Mouse (Mus musculus) thymus, postnatal 14 days (tissue): ENCODE results near the gene Lipt2.

Experiments used
- DNase-seq: peaks from one replicate; pipeline ENCODE4 v3.0.0; 2021

Lipt2 gene

DNA sequence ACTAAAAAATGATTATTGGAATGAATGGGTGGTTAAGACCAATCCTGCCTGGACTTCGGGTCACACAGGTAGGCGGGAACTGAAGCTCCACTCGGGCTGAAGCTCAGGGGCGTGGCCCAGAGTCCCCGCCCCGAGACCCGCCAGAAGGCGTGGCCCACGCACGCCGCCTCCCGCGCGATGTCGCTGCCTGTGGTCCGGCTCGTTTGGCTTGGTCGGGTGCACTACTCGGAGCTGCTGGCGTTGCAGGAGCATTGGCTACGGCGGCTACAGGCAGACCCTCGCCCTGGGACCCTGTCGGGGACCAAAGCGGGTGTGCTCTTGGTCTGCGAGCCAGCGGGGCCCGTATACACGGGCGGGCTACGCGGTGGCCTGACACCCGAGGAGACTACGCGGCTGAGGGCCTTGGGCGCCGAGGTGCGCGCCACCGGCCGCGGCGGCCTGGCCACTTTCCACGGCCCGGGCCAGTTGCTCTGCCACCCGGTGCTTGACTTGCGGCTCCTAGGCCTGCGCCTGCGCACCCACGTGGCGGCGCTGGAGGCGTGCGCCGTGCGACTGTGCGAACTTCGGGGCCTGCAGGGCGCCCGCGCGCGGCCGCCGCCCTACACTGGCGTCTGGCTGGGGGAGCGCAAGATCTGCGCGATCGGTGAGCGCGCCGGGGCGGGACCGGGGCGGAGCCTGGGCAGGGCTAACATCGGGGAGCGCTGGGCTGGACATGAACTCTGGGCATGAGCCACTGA lies at the start of gene Lipt2:
TSS of gene Lipt2 (plus strand) at position 173 of the 737 bp plus-strand sequence.
- peak; percentile 88 for DNase-seq

DNA sequence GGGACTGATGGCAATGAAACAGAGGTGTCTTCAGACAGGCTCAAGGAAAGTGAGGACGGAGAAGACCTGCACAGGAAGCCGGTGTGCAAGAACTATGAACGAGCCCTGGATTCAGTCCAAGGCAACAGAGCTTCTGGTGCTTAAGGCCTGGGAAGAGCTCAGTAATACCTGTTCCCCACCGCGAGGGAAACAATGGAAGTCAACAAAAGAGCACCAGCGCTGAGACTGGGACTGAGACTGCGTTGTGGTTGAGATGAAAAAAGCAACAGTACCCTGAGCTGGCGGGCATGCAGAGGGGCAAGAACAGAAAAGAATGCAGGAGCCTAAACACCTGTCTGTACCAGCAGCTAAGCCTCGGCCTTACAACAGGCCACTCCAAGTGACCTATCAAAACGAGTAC lies 47.6 kb upstream of the Lipt2 start:
- DNase-seq, result no peak

DNA sequence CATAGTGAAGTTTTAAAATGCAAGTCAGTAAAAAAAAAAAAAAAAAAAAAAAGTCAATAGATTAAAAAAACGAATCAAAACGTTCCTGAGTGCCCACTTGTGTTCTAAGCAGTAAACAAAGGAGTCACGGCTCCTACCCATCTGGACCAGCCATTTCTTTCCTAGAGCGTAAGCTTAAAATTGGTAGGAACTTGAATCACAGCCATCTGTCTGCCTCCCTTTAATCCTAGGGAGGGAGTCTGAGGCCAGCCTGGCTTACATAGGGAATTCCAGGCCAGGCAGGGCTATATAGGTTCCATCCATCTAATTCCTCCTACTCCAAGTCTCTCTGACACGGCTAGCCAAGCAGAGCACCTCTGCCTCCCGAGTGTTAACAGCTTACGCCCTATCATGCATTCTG lies 45.3 kb upstream of the Lipt2 start:
- DNase-seq, result no peak

DNA sequence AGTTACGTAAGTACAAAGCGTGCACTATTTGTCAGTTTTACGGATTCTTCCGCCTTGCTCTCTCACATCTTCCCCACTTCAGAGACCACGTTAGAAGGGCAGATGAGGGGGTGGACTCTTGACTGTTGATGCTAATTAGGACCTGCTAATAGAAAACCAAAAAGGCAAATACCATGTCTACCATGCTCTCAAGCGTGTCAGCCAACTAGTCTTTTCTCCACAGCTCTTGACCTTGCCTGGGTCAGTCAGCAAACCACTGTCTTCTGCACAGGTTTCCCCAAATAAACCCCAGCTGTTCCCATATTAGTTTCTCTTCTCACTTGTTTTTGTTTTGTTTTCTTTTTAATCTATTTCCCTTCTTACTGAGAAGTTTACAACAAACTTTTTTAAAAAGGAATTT lies 44.8 kb upstream of the Lipt2 start:
- no peak for DNase-seq

DNA sequence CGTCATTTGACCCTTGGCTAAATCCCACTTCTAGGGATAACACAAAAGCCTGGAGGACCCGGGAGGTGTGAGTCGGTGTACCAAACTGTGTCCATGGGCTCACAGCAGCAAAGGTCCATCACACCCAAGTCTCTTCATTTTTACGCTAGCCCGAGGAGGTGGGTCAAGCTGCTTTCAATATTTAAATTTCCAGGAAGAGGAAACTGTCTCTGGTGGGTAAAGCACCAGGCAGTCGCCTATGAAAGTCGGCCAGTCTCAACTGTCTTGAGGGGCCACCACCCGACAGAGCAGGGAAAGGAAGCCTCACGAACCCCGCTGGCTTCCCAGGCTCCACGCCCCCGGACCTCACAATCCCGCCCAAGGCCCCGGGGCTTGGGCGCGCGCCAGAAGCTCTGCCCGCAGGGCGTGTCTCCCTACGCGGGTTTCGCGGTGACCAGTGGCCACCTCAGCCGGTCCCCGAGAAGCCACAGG lies 38.3 kb upstream of the Lipt2 start:
- DNase-seq, result no peak

DNA sequence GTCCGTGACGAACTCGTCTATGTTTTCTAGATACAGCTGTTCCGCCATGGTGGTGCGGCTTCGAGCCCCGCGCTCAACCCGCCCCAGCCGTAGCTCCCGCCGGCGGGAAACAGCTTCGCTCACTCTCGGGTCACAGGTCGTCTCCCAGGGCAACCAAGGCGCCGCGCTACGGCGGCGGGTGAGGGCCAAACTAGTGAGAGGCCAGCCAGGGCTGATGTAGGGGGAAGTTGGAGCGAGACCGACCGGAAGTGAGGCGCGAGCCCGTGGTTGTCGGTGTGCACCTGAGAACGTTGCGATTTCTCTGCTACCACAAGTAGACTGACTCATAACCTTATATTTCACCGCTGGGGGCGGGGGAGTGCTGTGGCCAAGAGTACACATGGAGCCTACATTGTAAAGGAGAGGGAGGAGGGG lies 37.7 kb upstream of the Lipt2 start, which contains the start of gene Pold3:
TSS of gene Pold3 (minus strand) at position 190 of the 414 bp plus-strand sequence.
- peak; percentile 99 for DNase-seq

DNA sequence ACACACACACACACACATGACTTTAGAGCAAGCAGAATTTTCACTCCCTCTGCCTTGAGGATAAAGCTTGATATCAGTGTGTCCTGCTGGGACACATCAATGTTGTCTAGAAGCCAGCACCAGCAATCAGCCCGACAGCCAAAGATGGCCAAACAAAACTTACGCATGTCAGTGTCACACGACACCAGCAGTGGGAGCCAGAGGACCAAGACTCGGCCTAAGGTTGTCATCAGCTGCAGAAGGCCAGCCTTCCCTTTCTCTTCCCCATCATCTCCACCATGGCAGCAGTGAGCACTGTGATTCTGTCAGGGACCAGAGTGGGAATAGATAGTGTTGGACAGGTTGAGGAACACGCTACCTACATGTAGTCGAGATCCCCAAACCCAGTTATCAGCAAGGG lies 35.6 kb upstream of the Lipt2 start:
- DNase-seq, result peak; percentile 27

DNA sequence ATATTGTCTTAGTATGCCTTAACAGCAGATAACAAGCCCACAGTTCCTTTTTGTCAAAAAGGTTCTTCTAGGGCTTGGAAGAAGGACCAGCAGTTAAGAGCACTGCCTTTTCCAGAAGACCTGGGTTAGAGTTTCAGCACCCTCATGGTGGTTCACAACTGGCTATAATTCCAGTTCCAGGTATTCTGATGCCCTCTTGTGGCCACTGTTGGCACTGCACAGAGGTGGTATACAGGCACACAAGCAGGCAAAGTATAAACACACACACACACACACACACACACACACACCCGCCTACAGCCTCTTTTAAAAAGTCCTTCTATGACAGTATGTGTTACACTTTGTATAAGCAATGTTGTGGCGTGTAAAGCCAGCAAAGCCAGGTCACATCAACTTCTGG lies 34.9 kb upstream of the Lipt2 start:
- peak; percentile 62 for DNase-seq

DNA sequence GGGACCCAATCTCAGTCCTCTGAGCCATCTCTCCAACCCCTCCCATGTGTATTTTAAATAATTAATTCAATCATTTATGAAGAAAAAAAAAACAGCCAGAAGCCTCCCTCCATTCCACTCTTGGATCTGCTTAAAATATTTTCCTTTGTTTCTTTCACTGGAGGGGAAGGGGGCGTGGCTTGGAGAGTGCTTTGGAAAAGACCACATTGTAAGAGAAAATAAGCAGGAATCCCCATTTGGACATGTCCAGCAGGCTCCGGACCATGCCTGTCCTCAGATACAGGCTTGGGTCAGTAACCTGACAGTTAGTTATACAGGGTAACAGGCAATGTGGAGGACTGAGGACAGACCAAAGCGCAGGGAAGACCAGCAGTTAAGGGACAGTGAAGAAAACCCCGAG lies 33.9 kb upstream of the Lipt2 start:
- DNase-seq, result no peak

DNA sequence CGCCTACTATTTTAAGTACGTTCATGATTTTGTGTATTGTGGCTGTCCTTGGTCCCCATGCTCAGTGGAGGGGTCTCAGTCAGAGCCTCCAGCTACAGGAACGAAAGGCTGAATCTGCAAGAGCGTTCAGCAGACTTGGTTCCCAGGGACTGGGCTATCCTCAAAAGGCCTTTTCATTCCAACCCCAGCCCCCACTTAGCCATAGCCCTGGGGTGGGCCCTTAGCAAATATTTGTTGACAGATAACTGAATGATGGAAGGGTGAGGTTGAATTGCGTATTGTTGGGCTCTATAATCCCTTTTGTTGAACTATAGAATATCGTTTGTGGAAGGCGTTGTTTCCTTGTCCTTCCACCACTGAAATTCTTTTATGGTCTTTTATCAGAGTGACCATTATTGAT lies 32.6 kb upstream of the Lipt2 start:
- DNase-seq, result no peak

DNA sequence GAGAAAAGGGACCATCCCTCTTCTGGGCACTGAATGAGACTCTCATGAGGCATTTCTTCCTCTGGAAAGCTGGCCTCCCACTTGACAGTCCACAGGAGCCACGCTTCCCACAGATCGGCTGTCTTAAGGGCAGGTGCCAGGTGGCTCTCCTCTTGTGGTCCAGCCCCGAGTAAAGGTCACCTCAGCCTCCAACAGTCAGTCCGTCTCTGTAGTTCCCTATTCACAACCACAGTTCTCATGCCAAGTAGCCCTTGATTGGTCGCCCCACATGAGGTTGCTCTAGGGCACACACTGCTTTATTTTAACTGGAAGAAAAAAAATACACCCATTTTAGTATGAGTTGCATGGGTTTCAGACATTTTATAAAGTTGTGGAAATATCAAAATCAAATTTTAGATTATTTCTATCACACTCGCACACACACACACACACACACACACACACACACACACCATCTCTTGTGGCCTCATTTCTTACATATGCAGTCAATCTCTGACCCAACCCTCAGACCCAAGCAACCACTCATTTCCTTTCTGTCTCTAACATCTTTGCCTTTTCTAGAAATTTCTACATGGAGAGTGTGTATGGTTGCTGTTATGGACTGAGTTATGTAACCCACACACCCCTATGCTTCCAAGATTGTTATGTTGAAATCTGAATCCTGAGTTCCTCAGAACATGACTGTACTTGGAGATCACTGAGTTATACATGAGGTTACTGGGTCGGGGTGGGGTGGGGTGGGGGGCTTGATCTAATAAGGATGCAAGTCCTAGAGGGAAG lies 30.6 kb upstream of the Lipt2 start:
- no peak for DNase-seq

DNA sequence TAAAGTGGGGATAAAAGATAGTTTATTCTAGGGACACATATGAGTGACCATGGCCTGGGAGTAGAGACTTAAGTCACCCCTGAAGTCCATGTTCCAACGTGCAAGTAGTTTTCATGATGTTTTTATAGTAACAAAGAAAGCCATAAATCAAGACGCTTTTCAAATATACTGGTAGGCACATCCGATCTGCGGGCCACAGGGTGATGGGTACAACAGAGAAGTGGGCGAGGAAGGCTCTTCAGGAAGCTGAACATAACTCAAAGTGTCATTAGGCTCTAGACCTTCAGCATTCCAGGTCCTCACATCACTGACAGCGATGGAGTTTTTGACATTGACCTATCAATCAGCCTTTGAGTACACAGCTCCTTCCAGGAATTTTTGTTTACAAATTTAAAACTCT lies 28.5 kb upstream of the Lipt2 start:
- DNase-seq, result no peak

DNA sequence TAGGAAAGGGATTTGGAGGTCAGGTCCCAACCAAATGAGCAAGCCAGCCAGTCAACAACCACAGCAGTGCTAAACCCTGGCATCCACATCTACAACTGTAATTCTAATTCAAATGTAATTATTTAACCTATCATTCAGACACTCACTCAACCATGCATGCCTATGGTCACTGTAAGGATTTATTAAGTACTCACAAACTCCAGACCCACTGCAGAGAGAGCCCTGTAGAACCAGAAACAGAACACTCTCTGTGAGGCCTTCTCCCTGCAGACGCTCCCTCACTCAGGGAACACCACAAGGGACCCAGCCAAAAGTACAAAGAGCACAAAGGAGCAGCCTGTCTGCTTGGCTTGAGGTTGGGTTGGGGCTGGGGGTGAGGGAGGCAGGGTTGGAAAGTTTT lies 26.7 kb upstream of the Lipt2 start:
- DNase-seq, result no peak

DNA sequence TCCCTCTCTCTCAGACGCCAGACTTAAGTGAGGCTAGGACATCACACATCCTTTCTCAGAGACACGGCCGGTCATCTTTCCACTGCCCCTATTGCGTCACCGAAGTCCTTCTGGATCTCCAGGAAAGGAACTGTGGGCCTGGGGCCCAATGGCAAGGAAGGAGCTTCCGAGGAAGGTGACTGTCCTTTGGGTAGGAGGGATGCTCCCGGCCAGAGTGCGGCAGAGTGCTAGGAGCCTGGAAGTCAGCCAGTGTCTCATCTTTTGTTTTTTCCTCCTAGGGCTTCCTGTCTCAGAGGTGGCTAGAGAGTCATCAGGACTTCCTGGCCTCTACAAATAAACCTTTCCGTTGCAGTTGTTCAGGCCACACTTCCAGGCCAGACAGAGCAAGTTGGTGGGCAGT lies 22.0 kb upstream of the Lipt2 start:
- no peak for DNase-seq

DNA sequence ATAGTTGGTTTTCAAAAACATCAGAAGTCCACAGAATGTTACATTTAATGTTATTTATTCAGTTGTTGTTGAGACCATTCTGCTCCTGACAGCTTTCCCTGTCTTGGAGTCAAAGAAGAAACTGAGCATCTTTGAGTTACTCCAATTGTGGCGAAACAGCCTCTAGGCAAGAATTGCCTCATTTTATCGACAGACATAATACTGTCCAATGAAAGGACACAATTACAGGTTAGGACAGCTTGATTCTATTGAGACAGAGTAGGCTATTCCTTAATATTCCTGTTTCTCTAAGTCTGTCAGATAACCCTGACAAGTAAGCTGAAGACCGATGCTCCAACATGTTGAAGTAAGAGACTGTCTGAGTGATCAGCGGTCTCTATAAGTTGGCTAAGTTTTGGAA lies 21.0 kb upstream of the Lipt2 start:
- DNase-seq, result no peak

DNA sequence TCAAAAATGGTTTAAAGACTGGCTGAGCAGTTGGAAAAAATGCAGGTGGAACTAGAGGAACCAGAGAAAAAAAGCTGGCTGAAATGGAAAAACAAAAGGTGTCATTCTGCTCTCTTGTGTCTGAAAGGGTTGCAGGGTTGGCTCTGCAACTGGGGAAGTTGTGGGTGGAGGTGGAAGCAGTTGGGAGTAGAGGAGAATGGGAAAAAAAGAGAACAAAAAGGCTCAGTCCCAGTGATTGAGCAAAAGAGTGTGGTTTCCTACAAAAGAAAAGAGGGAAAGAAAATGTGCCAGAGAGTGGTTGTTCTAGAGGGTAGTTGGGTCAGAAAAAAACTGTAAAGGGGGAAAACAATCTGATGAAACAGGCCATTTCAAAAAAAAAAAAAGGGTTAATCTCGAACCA lies 18.5 kb upstream of the Lipt2 start:
- no peak for DNase-seq

DNA sequence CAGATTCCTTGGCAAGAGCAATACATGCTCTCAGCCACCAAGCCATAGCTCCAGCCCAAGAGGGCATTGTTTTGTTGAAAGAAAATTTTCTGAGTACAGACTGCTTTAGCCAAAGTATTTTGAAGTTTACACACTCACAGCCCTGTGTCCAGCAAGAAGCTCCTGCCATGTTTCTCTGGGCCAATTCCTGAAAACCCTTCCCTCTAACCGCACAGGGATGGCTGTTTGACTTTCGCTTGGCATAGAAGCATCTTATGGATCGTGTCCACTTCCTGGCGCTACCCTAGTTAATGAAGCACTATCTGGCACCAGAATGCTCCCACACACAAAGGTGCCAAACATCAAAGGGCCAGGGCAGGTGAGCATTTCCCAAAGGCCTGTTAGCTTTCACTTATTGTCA lies 10.5 kb upstream of the Lipt2 start:
- no peak for DNase-seq

DNA sequence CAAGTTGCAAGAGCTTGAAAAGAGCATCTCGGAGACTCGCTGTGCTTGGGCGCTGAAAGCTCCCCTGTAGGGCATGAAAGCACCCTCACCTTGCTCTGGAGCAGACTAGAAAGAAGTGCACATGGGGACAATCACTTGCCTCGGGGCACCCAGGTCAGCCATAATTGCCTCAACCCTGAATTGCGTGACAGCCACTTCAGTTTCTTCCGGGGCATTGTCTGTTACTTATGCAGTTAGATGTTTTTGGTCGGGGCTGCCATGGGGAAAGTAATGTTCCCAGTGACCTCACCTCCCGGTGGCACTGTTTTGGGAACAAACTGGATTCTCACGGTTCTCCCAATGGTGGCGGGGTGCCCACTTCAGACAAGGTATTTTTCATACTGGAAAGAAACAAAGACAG lies 9.0 kb upstream of the Lipt2 start:
- DNase-seq, result no peak

DNA sequence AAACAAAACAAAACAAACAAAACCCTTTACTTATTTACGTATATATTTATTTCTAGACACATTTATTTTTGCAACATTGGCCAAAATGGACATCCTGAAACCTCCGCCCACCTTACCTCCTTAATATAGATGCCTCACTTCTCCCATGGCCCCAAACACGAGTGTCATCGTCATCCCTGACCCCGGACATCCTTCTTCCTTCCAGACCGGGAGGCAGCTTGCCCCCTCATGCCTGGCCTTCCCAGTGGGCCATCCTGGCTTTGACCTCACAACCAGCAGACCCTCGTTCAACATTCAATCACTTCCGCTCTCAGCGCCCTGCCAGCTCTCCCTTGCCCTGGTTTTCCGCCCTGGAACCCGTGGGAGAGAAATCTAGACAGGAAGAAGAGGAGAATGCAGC lies 8.5 kb upstream of the Lipt2 start:
- no peak for DNase-seq

DNA sequence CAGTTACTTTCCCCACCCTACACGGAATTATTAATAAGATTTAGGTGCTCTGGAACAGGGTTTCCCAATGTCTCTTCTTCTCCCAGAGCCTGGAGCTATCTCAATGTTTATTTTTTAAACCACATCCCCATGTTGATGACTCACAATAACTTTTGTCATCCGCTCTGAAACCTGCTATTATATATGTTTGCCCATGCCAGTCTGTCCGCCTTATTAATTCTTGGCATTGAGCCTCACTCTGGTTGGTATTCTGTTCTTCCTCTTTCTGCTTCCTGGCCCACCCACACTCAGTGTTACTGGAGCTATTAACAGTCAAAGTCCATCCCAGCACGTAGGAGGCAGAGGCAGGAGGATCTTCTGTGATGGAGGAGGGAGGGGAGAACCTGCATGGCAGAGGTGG lies 1.4 kb upstream of the Lipt2 start:
- no peak for DNase-seq

DNA sequence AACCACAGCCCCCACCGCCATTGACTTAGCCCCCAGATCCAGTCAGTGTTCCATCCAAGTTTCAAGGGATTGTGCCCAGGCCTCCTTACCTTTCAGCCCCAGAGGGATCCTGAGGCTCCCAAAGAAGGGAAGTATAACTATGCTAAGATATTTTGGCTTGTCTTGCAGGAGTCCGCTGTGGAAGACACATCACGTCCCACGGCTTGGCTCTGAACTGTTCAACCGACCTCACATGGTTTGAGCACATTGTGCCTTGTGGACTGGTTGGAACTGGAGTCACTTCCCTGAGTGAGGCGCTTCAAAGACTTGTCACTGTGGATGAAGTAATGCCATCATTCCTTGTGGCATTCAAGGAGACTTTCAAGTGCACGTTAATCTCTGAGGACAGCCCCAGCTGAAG lies 929 bp downstream of the Lipt2 start:
- no peak for DNase-seq

DNA sequence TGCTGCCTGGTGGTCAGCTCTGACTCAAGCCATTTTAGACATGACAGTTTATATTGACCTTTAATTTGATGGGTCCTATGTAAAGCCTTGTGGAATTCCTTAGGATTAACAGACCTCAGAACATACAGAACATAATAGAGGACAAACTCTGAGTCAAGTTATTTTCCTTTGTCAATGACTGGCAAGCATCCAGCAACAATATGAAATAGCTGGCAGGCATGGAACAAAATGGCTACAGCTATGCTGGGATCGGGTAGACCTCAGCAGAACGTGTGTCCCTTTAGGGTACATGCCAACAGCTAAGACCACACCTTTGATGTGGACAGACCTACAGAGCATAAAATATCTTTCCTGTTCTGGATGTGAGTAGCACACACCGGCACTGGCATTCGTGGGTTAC lies 4.4 kb downstream of the Lipt2 start:
- no peak for DNase-seq

DNA sequence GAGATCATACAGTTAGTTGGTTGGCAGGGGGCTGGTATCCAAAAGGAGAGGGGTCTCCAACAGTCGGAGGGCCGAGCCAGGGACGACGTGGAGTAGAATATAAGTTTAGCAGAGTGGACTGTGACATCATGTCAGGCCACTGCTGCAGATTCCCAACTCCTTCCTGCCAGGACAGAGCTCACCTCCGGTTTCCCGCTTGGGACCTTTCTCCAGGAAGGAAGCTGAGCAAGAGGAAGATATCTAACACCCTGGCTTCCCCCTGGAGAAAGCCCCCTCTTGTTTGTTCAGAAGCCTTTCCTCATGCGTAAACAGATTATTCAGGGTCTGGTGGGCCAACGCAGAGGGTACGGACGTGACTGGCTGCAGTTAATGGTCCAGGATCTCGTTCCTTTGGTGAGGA lies 9.6 kb downstream of the Lipt2 start:
- no peak for DNase-seq

DNA sequence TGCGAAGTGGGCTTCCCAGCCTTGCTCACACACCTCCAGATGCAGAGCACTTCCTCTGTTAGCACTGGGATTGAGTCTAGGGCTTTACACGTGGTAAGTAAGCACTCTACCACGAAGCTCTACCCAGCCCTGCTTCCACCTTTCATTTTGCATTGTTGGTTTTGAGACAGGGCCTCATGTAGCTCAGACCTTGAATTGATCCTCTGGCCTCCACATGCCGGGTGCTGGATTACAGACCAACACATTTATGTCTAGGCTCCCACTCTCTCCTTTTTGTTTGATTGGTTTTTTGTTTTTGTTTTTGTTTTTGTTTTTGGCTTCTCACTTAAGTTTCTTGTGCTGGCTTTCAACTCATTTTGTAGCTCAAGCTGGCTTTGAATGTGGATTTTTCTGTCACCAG lies 11.7 kb downstream of the Lipt2 start:
- no peak for DNase-seq

DNA sequence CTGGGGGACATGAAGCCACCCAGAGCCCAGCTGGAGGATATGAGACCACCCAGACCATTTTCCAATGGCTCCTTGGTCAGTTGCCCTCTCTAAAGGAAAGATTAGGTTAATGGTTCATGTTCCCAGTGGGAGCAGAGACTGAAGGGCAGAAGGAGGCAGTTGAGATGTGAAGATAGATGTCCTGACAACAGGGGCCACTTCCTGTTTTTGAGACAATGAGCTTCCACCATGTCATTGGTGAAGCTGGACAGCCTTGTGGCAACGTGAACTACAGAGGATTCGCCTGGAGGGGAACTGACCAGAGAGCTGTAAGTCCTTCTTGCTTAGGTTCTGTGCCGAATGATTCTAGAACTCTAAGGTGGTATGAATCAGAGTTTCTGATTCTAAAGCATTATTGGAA lies 17.2 kb downstream of the Lipt2 start, which contains the start of gene Kcne3:
TSS of gene Kcne3 (plus strand) at position 234 of the 400 bp plus-strand sequence.
- DNase-seq, result no peak
